Mouse (Mus musculus) heart, adult 18-20 months (tissue): ENCODE results near the gene Aldh2. TPM values are rescaled to one million over a fixed set of nuclear protein-coding genes. Genes with fewer than 3 reads are reported as not detected.
"Not testable (repeated sequence)": the region's sequence is repeated elsewhere in the genome, so short reads cannot be mapped to it uniquely, and the experiment has no call there.

Source experiments
- DNase-seq, 2 experiments: peaks; one replicate each; pipeline ENCODE4 v3.0.0; 2021 to 2022; ENCODE audit warnings: mixed read lengths in 1 of 2
- total RNA-seq, 2 experiments: library from RNA; stranded (reverse); gene quantifications; 2 replicates each; pipeline ENCODE4 v1.2.3; 2021

Gene Aldh2
- total RNA-seq, 2 experiments from 2014 or later = 347 to 417 TPM

- peak; percentile 33 to 50 for DNase-seq
Measured at GRCm38 (mm10) chr5:121546530-121546895, 47.1 kb downstream of the Aldh2 start.

- DNase-seq = peak; percentile 95 to 98
Measured at GRCm38 (mm10) chr5:121545793-121546529, 47.7 kb downstream of the Aldh2 start, which contains the start of gene Mapkapk5. Mapkapk5 (minus strand) TSS chr5:121545905.

- peak in 1 of 2 experiments; percentile 44 for DNase-seq
Measured at GRCm38 (mm10) chr5:121544910-121545792, 48.5 kb downstream of the Aldh2 start, which contains the start of the genes Adam1a and Gm42878. Adam1a (minus strand) TSS chr5:121545482. Gm42878 (minus strand) TSS chr5:121545482.

GRCm38 (mm10) chr5:121543370-121543769, 50.3 kb downstream of the Aldh2 start:
- DNase-seq = no peak

DNA sequence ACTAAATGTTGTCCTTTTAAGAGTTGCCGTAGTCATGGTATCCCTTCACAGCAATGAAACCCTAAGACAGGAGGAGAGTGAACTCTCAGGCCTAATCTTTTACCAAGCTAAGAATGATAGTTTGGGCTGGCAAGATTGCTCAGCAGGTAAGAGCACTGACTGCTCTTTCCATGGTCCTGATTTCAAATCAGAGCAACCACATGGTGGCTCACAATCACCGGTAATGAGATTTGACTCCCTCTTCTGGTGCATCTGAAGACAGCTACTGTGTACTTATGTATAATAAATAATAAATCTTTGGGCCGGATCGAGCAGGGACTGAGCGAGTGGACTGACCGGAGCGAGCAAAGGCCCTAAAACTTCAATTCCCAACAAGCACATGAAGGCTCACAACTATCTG, 52.4 kb downstream of the Aldh2 start:
- DNase-seq = no peak

DNA sequence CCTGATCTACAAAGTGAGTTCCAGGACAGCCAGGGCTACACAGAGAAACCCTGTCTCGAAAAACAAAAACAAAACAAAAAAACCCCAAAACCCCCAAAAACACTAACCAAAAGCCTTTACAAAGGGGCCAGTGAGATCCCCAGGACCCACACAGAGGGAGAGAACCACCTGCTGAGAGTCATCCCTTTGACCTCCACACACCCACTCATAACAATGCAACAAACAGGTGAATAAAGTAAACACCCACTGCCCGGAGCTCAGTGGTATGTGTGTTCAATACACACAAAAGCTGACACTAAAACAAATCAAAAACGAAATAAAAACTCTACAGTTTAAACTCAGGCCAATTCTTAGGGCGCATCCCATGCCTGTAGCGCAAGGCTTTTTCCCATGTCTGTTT, 53.6 kb downstream of the Aldh2 start:
- no peak for DNase-seq

- DNase-seq = no peak
Measured at GRCm38 (mm10) chr5:121537588-121537987, 56.0 kb downstream of the Aldh2 start.

DNA sequence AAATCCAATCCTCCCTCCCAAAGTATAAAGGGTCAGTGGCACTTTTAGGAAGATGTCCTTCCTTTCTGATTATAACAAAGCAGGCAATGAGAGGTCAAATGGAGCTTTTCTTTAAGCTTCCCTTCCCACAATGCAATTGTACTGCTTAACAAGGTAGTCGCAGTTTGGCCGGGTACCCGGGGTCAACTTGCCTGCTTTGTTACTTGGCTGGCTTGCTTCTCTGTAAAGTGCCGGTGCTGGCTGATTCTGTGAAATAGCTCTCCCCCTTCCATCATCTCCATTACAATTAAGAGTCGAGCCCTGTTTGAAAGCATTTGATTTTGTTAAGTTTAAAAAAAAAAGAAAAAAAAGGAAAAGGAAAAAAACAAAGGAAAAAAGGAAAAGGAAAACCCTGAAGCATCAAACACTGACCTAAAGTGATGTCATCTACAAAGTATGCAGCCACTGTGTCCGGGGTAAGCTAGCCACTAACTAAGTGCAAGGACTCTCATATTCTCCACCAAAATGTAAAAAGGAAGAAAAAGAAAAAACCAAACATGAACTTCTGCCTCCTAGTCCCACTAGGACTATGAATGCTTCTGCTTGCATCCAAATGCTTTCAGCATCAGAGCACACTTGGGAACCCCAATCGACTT, 56.6 kb downstream of the Aldh2 start:
- no peak for DNase-seq

GRCm38 (mm10) chr5:121535116-121535515, 58.5 kb downstream of the Aldh2 start:
- DNase-seq = no peak

- no peak for DNase-seq
Measured at GRCm38 (mm10) chr5:121534521-121534920, 59.1 kb downstream of the Aldh2 start.

GRCm38 (mm10) chr5:121526961-121527360, 66.7 kb downstream of the Aldh2 start:
- peak; percentile 42 to 44 for DNase-seq

DNA sequence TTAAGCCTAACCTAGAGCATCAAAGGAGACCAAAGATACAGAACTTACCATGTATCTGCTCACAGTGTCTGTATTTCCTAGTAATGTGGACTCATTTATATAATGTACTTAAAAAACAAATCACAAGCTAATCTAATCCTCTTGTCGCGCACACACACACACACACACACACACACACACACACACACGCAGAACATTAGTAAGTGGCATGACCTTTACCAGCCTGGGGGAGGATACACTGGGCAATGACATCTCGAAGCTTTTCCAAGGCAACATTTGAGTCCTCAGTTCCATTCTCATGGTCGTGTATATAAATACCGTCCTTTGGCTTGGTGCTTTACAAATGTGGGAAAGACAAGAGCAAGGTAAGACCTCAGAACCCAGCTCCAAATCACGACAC, 67.1 kb downstream of the Aldh2 start:
- DNase-seq = no peak

DNA sequence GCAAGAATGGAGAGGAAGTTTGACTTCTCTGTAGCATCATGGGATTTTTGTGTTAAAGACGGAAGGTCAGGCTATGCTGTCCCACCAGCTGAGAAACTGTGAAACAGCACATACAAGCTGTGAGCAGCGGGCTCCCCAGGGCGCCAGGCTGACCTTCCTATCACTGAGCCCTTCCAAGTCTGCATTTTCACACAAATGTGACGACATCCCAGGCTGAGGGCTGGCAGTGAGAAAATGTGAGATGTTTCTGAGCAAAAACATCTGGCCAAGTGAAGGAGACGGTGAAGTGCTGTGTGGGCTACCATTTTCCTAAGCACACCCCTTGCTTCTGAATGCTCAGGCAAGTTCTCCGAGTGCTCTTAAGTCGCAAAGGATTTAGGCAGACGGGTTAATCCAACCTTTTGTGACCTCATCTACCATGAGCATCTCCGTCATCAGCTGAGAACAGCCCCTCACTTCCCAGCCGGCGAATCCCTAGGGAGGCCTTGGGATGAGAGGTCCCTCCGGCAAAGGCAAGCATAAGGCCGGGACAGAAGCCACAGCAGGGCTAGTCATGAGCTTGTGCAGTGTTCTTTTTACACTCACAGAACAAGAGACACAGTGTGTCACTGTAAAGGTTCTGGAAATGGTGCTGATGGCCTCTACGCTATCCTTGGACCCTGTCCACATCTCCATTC, 67.7 kb downstream of the Aldh2 start:
- peak in 1 of 2 experiments; percentile 23 for DNase-seq

DNA sequence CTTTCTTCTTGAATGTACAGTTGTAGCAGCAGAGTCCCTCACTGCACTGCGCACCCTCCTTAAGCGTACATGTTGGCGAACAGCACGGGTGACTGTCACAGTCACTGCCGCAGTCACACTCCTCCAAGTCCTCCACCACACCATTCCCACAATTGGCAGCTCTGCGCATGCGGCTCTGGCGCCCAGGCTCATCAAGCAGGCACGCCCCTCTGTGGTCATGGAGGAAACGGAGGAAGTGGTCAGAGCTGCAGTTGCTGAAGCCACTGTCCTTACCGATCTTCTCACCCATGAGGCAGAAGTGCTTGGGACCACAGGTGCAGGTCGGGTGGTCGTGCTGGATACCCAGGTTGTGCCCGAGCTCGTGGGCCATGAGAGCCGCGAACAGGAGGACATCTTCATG, 73.9 kb downstream of the Aldh2 start:
- DNase-seq = not testable (repeated sequence)

DNA sequence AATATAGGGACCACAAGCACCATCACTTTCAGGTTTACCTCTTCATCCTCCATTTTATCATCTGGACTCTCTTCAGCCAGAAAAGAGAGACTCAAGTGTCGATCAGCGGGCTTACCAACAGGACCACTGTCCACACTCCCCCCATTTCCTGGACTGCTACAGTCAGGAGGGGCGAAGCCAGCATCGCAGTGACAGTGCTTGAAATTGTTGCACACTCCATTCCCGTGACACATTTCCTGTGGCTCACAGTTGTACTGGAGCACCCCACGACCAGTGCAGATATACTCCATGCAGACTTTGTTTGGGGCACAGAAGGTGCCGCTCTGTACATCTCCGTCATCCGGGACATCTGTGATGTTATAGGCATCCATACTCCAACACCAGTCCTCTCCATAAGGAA, 74.6 kb downstream of the Aldh2 start:
- DNase-seq = no peak

Other genes with a start within 250 kb of the Aldh2 start
- 10 to 100 TPM; 61.2 to 68.8 TPM for gene Trafd1, start 208.2 kb downstream of the Aldh2 start, total RNA-seq
- gene Naa25, start 195.9 kb downstream of the Aldh2 start, total RNA-seq = 10 to 100 TPM; 22.4 to 23.1 TPM
- 10 to 100 TPM; 12.0 to 14.9 TPM for gene Tmem116, start 141.9 kb downstream of the Aldh2 start, total RNA-seq
- gene Erp29, start 141.3 kb downstream of the Aldh2 start, total RNA-seq = 10 to 100 TPM; 68.2 to 68.6 TPM
- not detected for gene Adam1b, start 90.4 kb downstream of the Aldh2 start, total RNA-seq
- 1 to 10 TPM; 1.3 to 2.0 TPM for gene Adam1a, start 48.3 kb downstream of the Aldh2 start, total RNA-seq
- not detected for gene Gm42878, start 48.3 kb downstream of the Aldh2 start, total RNA-seq
- gene Mapkapk5, start 47.9 kb downstream of the Aldh2 start, total RNA-seq = 10 to 100 TPM; 81.6 to 84.8 TPM
- gene Acad12, start 25.1 kb upstream of the Aldh2 start, total RNA-seq = 10 to 100 TPM; 89.0 to 93.2 TPM
- gene Acad10, start 66.7 kb upstream of the Aldh2 start, total RNA-seq = 10 to 100 TPM; 25.4 to 27.5 TPM
- 10 to 100 TPM; 26.5 to 28.9 TPM for gene Brap, start 66.7 kb upstream of the Aldh2 start, total RNA-seq
- gene Atxn2, start 117.5 kb upstream of the Aldh2 start, total RNA-seq = 100 to 1,000 TPM; 137 to 154 TPM
- gene Sh2b3, start 243.8 kb upstream of the Aldh2 start, total RNA-seq = 10 to 100 TPM; 21.3 to 21.6 TPM